Mouse (Mus musculus) limb, embryonic 14.5 days (tissue): ENCODE data around the gene Tcte1. TPM values are rescaled to one million over a fixed set of nuclear protein-coding genes. Genes with fewer than 3 reads are reported as not detected.

ENCODE experiments used
- ATAC-seq: fragments of 200-750 bp; cut with Nextera tagmentation; 2 replicates; pipeline ENCODE4 v1.8.0; 2017; ENCODE audit warnings: low read depth, moderate number of reproducible peaks, moderate TSS enrichment; ENCODE audit not compliant: low FRiP score
- DNase-seq: peaks from one replicate; pipeline ENCODE4 v3.0.0-alpha.2; 2015; ENCODE audit warnings: low spot score
- H3K27ac ChIP-seq: fragments of 300-500 bp; sonication (generic); replicated peaks from 2 replicates; pipeline ENCODE4 v1.5.1; 2014; ENCODE audit warnings: low read depth, mild to moderate bottlenecking, low read length, moderate library complexity, mixed read lengths
- H3K27me3 ChIP-seq: fragments of 300-500 bp; sonication (generic); 2 replicates; pipeline ENCODE4 v1.6.1; 2014; ENCODE audit warnings: low read length, mixed read lengths; ENCODE audit not compliant: control insufficient read depth, insufficient read depth
- H3K36me3 ChIP-seq: fragments of 300-500 bp; sonication (generic); 2 replicates; pipeline ENCODE4 v1.6.1; 2014; ENCODE audit warnings: mild to moderate bottlenecking, low read length, moderate library complexity, mixed read lengths; ENCODE audit not compliant: control insufficient read depth, insufficient read depth
- H3K4me1 ChIP-seq: fragments of 300-500 bp; sonication (generic); 2 replicates; pipeline ENCODE4 v1.6.1; 2014; ENCODE audit warnings: antibody characterized with exemption, low read length, mixed read lengths; ENCODE audit not compliant: control insufficient read depth, insufficient read depth
- H3K4me2 ChIP-seq: fragments of 300-500 bp; sonication (generic); replicated peaks from 2 replicates; pipeline ENCODE4 v1.6.1; 2014; ENCODE audit warnings: low read depth, mild to moderate bottlenecking, low read length, moderate library complexity; ENCODE audit not compliant: severe bottlenecking
- H3K4me3 ChIP-seq: fragments of 300-500 bp; sonication (generic); replicated peaks from 2 replicates; pipeline ENCODE4 v1.5.1; 2014; ENCODE audit warnings: low read length
- H3K9ac ChIP-seq: fragments of 300-500 bp; sonication (generic); 2 replicates; pipeline ENCODE4 v1.6.1; 2014; ENCODE audit warnings: mild to moderate bottlenecking, low read depth, low read length, moderate library complexity; ENCODE audit not compliant: severe bottlenecking
- H3K9me3 ChIP-seq: fragments of 300-500 bp; sonication (generic); 2 replicates; pipeline ENCODE4 v1.6.1; 2016; ENCODE audit warnings: low read length; ENCODE audit not compliant: control insufficient read depth
- POLR2A ChIP-seq: fragments of 200-500 bp; IDR thresholded peaks from 2 replicates; pipeline ENCODE4 v1.8.0; 2012; ENCODE audit warnings: inconsistent platforms, mild to moderate bottlenecking, moderate library complexity, borderline replicate concordance; ENCODE audit not compliant: insufficient read depth, insufficient read length; ENCODE audit errors: extremely low read depth
- WGBS: fragments of 180-500 bp; shearing (Covaris S2); extraction: QIAGEN DNeasy Blood & Tissue Kit; methylation state at CpG from one replicate; pipeline ENCODE4 v1.1.7; 2014; 5-methylcytosine and 5-hydroxymethylcytosine counted together
- polyA plus RNA-seq, 2 experiments: library from polyadenylated mRNA; depleted of rRNA in 1 of 2; stranded (reverse) in 1 of 2; unstranded in 1 of 2; fragments of >200 nt; fragmentation: Nextera tagmentation in 1 of 2; extraction: Ambion mirVana in 1 of 2; gene quantifications; 2 replicates each; pipeline versions ENCODE4 v1.2.1 to v1.2.3; 2012 to 2014

Gene Tcte1
- polyA plus RNA-seq, 2 experiments = 0.74 TPM; not detected in 1

DNA sequence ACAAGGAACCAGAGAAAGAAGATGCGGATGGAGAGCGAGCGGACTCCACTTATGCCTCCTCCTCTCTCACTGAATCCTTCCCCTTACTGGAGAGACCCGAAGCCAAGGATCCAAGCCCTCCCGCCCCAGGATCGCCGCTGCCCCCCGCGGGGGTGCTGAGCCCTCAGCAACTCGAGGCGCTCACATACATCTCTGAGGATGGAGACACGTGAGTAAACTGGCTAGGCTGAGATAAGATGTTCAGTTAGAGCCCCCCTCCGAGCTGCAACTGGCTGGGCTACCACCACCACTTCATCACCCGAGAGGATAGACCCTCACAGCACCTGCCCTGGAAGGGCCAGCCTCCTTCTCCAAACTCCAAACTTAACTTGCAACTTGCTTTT is 32.9 kb downstream of the Tcte1 start:
- peak overlapping the region; percentile 46 for H3K4me3 ChIP-seq
- peak overlapping the region; percentile 92 for H3K4me2 ChIP-seq

DNA sequence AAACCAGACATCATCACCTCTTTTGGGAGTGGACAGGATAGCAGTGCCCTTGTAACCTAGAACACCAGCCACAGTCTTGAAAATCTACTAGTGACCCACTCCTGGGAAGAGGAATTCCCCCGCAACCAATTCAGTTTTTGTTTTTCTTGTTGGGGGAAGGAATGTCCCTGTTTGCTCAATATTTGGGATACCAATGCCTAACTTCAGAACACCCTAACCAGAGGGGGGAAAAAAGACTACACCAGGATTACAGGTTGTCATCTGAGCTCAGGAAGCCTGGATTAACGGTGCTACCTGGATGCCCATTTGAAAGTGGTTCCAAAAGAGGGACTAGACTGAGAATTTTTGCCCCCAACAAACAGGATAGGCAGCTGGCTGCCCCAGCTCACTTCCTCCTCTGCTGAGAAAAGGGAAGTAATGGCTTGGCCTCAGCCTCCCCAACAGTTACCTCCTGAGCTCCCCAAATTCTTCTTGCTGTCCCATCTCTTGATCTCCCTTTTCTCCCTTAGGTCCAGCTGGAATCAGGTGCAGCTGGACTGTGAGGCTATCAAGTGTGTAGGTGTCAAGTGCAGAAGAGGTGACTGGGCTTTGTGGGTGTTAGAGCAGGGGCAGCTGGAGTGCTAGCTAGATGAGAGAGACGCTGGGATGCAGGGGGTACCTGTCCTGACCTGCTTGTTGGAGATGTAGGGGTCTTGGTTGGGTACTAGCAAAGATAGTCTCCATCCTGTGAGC is 33.4 kb downstream of the Tcte1 start:
- WGBS = 65% methylated on average over 3 of the region's 3 CpGs
- ATAC-seq = no peak
- peak overlapping the region; percentile 56; the same call in 1 of the 2 replicates for H3K9ac ChIP-seq

More for the DNA sequence above, 32.9 kb downstream of the Tcte1 start:
- no peak for TF ChIP-seq POLR2A
- no peaks in the 10 kb centered on the region for H3K27me3 ChIP-seq
- peak overlapping the region; percentile 56 for H3K9ac ChIP-seq
- H3K9me3 ChIP-seq = no peaks in the 10 kb centered on the region
- no peak overlapping the region for H3K27ac ChIP-seq
- DNase-seq (no peak), ATAC-seq (no peak)
- H3K4me1 ChIP-seq = peaks cover 12% of the 10 kb centered on the region
- H3K36me3 ChIP-seq = no peaks in the 10 kb centered on the region
- 5% methylated on average over 14 of the region's 14 CpGs for WGBS

DNA sequence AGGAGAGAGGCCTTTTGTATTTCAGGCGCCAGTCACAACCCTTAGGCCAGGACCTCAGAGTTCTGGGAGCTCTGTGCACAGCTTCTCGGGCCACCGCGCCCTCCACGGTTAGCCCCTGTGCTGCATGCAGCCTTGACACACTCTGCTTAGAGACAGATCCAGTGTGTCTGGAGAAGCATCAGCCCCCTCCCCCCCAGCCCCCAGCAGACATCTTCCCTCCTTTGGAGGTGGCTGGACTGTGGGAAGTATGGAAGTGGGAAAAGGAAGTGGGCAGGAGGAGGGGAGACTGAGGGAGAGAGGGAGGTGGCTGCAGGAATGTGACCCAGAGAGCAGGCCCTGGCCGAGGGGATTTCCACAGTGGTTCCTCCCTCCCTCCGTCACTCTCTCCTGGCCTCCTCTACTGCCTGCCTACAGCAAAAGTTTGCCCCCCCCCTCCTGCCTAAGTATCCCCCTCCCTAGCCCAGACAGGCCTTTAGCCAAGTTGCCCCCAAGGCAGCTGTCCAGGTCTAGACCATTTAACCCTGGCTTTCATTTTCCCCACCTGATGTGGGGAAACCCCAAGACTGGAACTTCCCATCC is 34.1 kb downstream of the Tcte1 start:
- Histone ChIP-seq H3K4me3 (no peak overlapping the region), H3K4me2 (peak overlapping the region; percentile 17; the same call in 1 of the 2 replicates)
- WGBS = 78% methylated on average over 7 of the region's 7 CpGs

More for the DNA sequence above, 33.4 kb downstream of the Tcte1 start:
- peaks cover 12% of the 10 kb centered on the region for H3K4me1 ChIP-seq
- H3K27ac ChIP-seq = no peak overlapping the region
- no peaks in the 10 kb centered on the region for H3K9me3 ChIP-seq
- no peak for TF ChIP-seq POLR2A
- no peaks in the 10 kb centered on the region for H3K27me3 ChIP-seq
- peak overlapping the region; percentile 92 for H3K4me2 ChIP-seq
- H3K36me3 ChIP-seq = no peaks in the 10 kb centered on the region
- no peak for DNase-seq
- peak overlapping the region; percentile 46 for H3K4me3 ChIP-seq

DNA sequence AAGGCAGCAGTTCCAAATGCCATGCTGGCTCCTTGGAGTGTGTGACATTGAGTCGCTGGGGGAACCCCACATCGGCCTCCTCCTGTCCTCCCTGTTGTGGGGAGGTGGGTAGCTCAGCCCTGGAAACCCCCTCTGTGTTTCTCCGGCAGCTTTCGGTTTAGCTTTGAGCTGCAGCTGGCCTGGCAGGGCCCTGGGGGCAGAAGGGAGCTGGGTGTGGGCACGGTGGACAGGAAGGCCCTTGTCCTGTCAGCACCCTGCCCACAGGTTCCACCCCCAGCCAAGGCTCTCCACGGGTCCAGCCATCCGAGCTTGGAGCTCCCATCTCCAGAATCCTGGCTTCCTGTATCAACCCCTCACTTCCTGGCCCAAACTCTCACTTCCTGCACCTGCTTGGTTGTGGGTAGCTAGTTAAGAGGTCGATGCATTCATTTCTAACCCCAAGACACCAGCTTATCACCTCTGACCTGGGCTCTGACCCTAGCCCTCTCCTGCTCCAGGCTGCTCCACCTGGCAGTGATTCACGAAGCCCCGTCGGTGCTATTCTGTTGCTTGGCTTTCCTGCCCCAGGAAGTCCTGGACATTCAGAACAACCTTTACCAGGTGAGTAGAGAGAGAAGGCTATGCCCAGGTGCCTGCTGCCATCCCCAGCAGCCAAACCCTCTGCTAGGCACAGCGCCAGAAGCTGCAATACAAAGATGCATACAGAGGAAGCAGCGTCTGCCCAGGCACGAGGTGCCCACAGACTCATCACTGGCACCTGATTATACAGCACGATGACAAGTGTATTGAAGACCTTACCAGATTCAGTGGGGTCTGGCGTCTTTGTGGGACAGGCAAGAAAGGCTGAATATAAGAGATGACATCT is 35.0 kb downstream of the Tcte1 start:
- Histone ChIP-seq H3K9me3 (no peaks in the 10 kb centered on the region), H3K4me2 (no peak overlapping the region), H3K4me1 (peaks cover 9% of the 10 kb centered on the region), H3K4me3 (no peak overlapping the region), H3K36me3 (no peaks in the 10 kb centered on the region), H3K27me3 (no peaks in the 10 kb centered on the region), H3K27ac (no peak overlapping the region), H3K9ac (peak overlapping the region; percentile 12; the same call in 1 of the 2 replicates)
- no peak for TF ChIP-seq POLR2A
- WGBS = 68% methylated on average over 14 of the region's 16 CpGs
- no peak for ATAC-seq
- no peak for DNase-seq

More for the DNA sequence above, 34.1 kb downstream of the Tcte1 start:
- peaks cover 9% of the 10 kb centered on the region for H3K4me1 ChIP-seq
- H3K36me3 ChIP-seq = no peaks in the 10 kb centered on the region
- ATAC-seq (no peak), DNase-seq (no peak)
- H3K27ac ChIP-seq = no peak overlapping the region
- H3K27me3 ChIP-seq = no peaks in the 10 kb centered on the region
- H3K9me3 ChIP-seq = no peaks in the 10 kb centered on the region
- TF ChIP-seq POLR2A = no peak
- no peak overlapping the region for H3K9ac ChIP-seq
